Mouse (Mus musculus) adipocyte (in vitro differentiated cells): ENCODE measurements around the gene Hlcs.

Experiments used
- DNase-seq: peaks from one replicate; pipeline ENCODE4 v3.0.0-alpha.2; 2016; ENCODE audit warnings: low spot score

The Hlcs gene

DNA sequence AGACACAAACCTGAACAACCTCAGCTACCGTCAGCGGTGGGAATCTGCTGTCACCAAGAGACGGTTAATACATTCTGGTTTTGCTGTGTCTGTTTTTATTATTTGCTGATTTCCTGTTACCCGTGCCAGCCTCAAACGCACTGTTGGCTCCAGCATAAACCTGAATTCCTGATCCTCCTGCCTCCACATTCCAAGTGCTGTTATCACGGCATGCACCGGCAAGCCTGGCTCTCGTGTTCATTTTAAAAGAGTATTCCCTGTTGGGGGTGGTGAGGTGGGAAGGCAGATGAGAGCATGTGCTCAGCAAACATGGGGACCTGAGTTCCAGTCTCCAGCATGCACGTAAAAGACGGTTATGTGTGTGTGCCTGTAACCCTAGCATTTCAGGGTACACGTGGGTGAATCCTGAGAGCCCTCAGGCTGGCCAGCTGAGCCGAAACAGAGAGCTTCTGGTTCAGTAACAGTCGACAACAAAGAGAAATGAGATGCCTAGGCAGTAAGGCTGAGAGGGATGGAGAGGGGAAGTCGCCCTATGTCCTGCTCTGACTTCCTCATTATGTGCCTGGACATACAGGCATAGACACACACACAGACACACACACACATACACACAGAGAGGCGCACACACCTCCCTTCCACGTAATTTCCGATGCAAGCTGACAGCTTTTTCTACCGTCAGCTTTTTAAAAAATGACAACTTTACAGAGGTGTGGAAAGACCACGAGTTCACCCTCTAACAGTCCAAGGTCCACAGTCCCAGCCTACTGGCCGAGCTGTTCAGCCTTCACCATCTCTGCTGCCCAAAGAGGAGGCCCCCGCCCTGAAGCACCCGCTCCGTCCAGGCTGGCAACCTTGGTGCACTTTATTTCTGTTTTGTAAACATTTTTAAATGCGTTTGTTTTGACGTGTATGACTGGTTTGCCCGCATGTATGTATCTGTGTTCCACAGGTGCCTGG lies 107.6 kb downstream of the Hlcs start:
- DNase-seq: no peak

- DNase-seq: no peak
These were observed 112.0 kb downstream of the Hlcs start for GRCm38 (mm10) chr16:94201387-94201786.

DNA sequence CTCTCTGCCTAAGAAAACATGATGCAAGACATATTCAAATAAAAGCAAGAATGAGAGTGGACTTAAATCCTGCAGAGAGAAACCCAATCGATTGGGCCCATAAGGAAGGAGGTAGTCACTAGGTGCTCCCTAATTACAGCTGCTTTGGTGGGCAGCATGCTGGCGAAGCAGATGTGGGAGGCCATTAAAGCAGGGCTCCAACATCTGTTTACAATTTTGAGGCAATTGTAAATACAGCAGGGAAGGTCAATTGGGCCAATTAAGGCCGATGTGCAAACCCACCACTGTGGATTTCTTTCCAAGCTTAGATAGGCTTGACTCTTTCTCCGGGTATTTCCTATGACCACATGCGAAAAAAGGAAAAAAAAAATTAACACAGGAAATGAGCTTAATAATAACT lies 117.5 kb downstream of the Hlcs start:
- DNase-seq: no peak

DNA sequence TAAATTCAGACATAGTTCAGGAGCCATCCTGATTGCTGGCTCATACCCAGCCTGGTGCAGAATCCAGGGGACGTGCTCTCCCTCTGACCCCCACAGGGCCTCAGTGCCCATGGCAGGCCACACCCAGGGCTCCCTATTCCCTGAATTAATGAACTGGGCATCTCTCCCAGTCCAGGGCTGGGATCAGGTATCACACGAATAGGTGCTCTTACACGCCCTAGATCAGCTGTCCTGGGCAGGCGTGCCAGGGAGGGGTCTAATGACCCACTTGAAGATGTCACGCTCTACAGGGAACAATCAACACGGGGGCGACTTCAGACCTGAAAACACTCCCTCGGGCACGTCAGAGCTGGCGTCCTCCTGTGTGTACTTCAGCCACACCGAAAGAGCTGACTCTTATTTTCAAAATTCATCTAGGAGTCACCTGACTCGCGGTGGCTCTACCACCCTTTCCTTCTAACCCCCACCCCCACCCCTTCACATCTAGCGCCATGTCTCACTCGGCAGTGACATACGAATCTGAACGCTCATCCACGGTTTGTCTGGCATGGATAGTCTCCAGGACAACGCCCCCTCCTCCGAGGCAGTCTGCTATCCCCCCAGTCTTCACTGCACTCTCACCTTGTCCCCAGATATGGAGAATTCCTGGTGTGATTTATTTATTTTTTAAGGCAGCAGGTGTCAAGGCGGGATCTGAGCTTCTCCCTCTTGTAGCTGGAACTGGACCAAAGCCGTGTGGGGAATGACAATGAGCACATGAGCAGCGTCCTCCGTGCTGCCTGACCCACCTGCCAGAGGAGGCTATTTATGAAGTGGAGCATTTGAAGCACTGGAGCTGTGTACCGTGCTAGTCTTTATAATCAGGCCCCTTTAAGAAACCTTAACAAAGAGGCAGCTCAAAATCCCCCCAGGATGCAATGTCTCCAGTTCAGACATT lies 121.7 kb downstream of the Hlcs start:
- no peak for DNase-seq

GRCm38 (mm10) chr16:94190256-94190655 lies 123.1 kb downstream of the Hlcs start:
- DNase-seq: no peak

DNA sequence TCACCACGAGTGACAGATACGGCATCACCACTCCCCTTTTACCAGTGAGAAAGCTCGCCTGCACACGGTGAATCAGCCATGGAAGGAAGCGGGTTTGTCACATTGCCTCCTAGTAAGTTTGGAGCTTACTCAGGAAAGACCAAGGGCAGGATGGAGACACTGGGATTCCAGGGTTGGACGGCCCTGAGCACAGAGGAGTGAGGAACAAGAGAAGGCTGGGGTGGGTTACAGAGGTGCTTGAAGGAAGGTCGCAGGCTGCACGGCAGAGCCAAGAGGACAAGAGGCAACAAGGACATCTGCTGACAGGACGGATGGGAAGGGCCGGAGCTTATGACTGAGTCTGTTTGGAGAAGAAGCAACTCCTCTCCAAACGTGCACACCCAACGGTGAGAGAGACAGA lies 126.8 kb downstream of the Hlcs start:
- DNase-seq: no peak

DNA sequence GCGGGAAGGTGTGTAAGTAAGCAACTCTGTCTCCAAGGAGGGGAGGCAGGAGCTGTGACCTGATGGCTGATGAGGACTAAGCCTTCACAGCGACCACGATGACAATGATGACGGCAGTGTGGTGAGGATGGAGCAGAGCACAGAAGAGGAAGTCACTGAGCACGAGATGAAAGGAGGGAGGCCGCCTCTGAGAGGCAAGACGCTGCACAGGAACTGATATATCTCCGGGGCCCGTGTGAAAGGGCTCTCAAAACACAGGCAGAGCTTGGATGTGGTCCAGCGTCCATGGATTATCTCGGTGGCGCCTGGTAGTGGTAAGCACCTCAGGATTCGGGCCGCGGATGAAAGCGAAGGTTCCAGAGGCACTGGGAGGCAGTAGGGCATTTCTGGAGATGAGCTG lies 127.9 kb downstream of the Hlcs start:
- no peak for DNase-seq

DNA sequence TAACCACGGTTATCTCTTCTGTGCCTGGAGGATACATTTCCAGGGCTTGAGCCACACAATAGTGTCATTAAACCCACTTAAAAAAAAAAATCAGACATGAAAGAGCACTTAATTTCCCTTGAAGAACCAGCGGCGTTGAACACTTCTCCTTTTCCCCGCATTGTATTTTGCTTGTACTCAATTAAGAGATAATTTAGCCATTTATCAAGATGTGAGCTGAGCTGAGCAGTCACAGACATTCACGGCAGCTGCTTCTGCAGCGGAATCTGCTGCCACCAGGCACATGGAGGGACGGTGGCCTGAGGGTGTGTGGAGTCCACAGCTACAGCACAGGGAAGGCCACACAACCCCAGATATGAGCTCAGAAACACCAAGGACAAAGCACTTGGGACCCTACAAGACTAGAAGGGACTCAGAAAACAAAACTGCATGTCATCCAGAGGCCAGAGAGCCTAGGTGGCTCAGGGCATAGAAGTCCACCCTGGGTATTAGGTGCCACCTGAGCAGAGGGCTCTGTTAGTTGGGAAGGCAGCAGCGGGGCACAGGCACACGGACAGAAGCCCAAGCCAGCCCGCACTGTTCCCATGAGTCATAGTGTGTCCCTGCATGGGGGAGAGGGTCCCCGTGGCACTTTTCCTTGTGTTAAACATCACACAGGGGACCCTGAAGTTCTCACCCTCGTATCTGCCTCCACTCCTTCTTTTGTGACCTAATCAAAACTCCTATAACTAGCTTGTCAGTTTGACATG lies 133.1 kb downstream of the Hlcs start:
- DNase-seq: no peak

GRCm38 (mm10) chr16:94179341-94180121 lies 133.8 kb downstream of the Hlcs start:
- DNase-seq: no peak

GRCm38 (mm10) chr16:94178441-94179220 lies 134.7 kb downstream of the Hlcs start:
- DNase-seq: no peak

DNA sequence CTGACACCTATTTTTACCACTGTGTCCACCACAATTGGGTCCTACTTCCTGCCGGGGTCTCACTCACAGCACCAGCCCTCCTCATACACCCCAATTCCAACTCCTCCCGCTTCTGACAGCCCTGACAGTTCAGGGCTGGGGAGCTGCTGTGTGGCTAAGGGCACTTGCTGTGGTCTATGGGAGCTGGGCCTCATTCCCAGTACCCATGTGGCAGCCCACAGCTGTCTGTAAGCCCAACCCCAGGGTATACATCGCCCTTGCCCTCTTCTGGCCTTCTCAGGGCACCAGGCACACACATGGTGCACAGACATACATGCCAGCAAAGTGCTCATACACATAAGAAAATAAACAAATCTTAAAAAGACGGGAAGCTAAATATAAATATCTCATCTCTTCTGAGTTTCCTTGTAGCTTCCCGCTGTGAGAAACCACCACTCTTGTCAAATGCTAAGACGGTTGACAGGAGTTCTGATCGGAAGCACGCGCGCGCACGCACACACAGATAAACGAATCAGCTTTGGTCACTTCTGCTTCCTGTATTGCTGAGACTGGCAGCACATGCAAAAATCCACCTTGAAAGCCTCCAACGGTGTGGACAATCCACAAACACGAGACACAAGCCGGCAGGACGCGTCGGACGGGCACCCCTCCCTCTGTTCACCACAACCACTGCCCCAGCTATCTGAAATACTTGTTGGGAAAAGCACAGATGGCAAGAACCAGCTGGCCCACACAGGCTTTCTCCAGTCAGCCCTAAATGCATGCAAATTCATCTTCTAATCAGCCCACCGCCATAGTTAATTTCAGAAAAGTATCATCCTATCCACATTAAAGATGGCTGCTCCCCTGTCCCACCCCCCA lies 136.1 kb downstream of the Hlcs start:
- no peak for DNase-seq

DNA sequence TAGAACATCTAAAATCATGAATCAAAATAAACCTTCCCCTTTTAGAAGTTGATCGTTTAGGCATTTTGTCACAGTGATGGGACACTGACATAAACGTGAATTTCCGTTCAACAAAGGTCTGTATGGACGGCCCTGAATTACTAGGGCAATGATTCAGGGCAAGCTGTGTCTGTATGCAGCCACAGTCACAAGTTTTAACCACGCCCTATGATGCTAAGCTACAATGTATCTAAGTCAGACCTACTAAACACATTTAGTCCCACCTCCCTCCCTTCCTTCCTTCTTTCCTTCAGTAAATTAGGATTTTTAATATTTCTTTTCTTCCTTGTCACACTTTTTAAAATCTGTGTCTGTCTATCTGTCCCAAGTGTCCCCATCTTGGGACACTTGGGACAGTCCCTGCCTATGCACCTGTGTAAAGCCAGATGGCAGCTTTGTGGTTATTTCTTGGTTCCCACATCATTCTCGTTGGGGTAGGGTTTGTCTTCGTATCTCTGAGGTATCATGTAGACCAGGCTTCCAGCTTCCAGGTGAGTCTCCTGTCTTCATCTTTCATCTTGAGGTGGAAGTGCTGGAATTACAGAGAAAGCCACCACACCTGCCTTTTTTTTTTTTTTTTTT lies 137.9 kb downstream of the Hlcs start:
- DNase-seq: no peak

GRCm38 (mm10) chr16:94173361-94173760 lies 140.0 kb downstream of the Hlcs start:
- no peak for DNase-seq

GRCm38 (mm10) chr16:94170218-94170617 lies 143.2 kb downstream of the Hlcs start:
- DNase-seq: no peak

DNA sequence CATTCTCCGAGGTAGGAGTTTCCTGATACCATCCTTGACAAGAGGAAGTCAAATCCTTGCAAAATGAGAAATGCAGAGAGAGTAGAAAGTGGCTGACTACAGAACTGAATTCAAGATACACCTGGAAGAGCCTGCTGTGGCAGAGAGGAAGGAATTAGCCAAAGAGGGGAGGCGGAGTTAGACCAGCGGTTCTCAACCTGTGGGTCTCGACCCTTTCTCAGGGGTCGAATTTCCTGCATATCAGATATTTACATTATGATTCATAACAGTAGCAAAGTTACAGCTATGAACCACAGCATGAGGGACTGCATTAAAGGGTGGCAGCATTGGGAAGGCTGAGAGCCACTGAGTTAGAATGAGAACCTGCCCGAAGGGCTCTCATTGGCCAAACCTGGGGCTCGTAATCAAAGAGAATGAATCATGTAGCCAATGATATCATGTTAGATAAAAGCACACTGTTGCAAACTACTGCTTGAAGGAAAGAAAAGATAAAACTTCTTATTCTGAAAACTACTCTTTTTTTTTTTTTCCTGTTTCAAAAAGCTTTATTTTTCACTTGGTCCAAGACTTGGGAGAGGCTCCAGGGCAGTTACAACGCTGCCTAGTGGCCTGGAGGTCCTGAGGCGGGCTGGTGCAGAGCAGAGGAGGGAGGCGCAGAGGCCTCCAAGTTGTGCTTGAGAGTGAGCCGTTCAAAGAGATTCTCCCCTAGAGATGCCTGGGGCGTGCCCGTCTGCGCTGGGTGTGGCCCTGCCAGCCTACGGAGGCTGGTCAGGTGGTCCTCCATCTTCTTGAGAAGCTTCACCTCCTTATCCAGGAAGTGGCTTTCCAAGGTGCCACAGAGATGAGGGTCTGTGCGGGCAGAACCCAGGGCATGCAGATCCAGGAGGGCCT lies 144.5 kb downstream of the Hlcs start:
- no peak for DNase-seq

GRCm38 (mm10) chr16:94164978-94165377 lies 148.4 kb downstream of the Hlcs start:
- peak; percentile 17 for DNase-seq

- no peak for DNase-seq
These were observed 149.1 kb downstream of the Hlcs start for GRCm38 (mm10) chr16:94164236-94164635.

DNA sequence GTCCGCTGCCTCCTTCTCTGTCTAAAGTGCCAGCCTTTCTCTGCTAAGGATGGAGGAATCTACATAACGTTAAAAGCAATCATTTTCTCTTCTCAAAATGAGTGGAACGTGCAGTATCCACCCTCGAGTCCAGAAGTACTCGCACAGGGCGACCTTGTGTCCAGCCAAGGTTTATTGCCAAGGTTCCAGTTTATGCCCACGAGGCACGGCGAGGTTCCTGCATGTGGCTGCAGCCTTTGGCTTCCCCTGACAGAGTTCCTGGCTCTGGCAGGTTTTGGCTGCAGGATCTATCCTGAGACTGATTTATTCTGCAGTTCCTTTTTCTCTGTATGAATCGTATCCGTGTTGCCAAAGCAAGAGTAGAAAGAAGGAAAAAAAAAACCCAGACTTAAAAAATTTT lies 150.3 kb downstream of the Hlcs start:
- no peak for DNase-seq
